Mouse (Mus musculus): ENCODE data around the gene Secisbp2.
A peak's percentile ranks its signal among the peaks of the same experiment; 100 is the strongest.

The Secisbp2 gene

GRCm38 (mm10) chr13:51681634-51682033 lies 30.1 kb downstream of the Secisbp2 start:
- no peak for DNase-seq (ENCODE audit: extremely low read depth, low read depth)

GRCm38 (mm10) chr13:51685290-51685966 lies 33.9 kb downstream of the Secisbp2 start:
- peak; percentile 98 for DNase-seq (ENCODE audit: extremely low read depth, low read depth)

GRCm38 (mm10) chr13:51686966-51687365 lies 35.5 kb downstream of the Secisbp2 start:
- no peak for DNase-seq (ENCODE audit: extremely low read depth, low read depth)

- DNase-seq (ENCODE audit: extremely low read depth, low read depth), result peak; percentile 66
Measured at GRCm38 (mm10) chr13:51688688-51689087, 37.2 kb downstream of the Secisbp2 start.

- DNase-seq (ENCODE audit: extremely low read depth, low read depth), result peak; percentile 67
Measured at GRCm38 (mm10) chr13:51696481-51696880, 45.0 kb downstream of the Secisbp2 start.

GRCm38 (mm10) chr13:51697455-51697854 lies 46.0 kb downstream of the Secisbp2 start:
- DNase-seq (ENCODE audit: extremely low read depth, low read depth), result no peak

GRCm38 (mm10) chr13:51697897-51698296 lies 46.4 kb downstream of the Secisbp2 start:
- DNase-seq (ENCODE audit: extremely low read depth, low read depth), result no peak

- no peak for DNase-seq (ENCODE audit: extremely low read depth, low read depth)
Measured at GRCm38 (mm10) chr13:51698318-51698717, 46.8 kb downstream of the Secisbp2 start.

GRCm38 (mm10) chr13:51703893-51704292 lies 52.4 kb downstream of the Secisbp2 start:
- DNase-seq (ENCODE audit: extremely low read depth, low read depth), result no peak

GRCm38 (mm10) chr13:51705882-51706854 lies 54.7 kb downstream of the Secisbp2 start:
- no peak for DNase-seq (ENCODE audit: extremely low read depth, low read depth)

GRCm38 (mm10) chr13:51710738-51711137 lies 59.2 kb downstream of the Secisbp2 start:
- no peak for DNase-seq (ENCODE audit: extremely low read depth, low read depth)

- DNase-seq (ENCODE audit: extremely low read depth, low read depth), result no peak
Measured at GRCm38 (mm10) chr13:51712022-51712421, 60.5 kb downstream of the Secisbp2 start.

GRCm38 (mm10) chr13:51716350-51717263 lies 65.1 kb downstream of the Secisbp2 start:
- DNase-seq (ENCODE audit: extremely low read depth, low read depth), result no peak

- no peak for DNase-seq (ENCODE audit: extremely low read depth, low read depth)
Measured at GRCm38 (mm10) chr13:51719256-51719655, 67.8 kb downstream of the Secisbp2 start.

GRCm38 (mm10) chr13:51720556-51720955 lies 69.1 kb downstream of the Secisbp2 start:
- DNase-seq (ENCODE audit: extremely low read depth, low read depth), result no peak

- no peak for DNase-seq (ENCODE audit: extremely low read depth, low read depth)
Measured at GRCm38 (mm10) chr13:51723114-51723513, 71.6 kb downstream of the Secisbp2 start.

- no peak for DNase-seq (ENCODE audit: extremely low read depth, low read depth)
Measured at GRCm38 (mm10) chr13:51724566-51724965, 73.1 kb downstream of the Secisbp2 start.

GRCm38 (mm10) chr13:51725446-51725845 lies 73.9 kb downstream of the Secisbp2 start:
- DNase-seq (ENCODE audit: extremely low read depth, low read depth), result no peak

- no peak for DNase-seq (ENCODE audit: extremely low read depth, low read depth)
Measured at GRCm38 (mm10) chr13:51725926-51726574, 74.6 kb downstream of the Secisbp2 start.

- no peak for DNase-seq (ENCODE audit: extremely low read depth, low read depth)
Measured at GRCm38 (mm10) chr13:51727364-51727763, 75.9 kb downstream of the Secisbp2 start.

GRCm38 (mm10) chr13:51729887-51730361 lies 78.4 kb downstream of the Secisbp2 start:
- DNase-seq (ENCODE audit: extremely low read depth, low read depth), result no peak
